Mouse (Mus musculus) C2C12 (cell line): Measurements from ENCODE around the gene Loxl4.

Experiments
- CEBPB ChIP-seq: IDR thresholded peaks from one replicate; pipeline ENCODE4 v1.6.1; 2011; ENCODE audit warnings: low read depth, mild to moderate bottlenecking, control low read depth, moderate library complexity
- CTCF ChIP-seq: IDR thresholded peaks from one replicate; pipeline ENCODE4 v1.5.1; 2011; ENCODE audit not compliant: control insufficient read depth, insufficient read depth, insufficient read length
- FOSL1 ChIP-seq: IDR thresholded peaks from one replicate; pipeline ENCODE4 v1.8.0; 2011; ENCODE audit warnings: mild to moderate bottlenecking, low read length; ENCODE audit not compliant: poor library complexity, insufficient read depth, severe bottlenecking
- MAX ChIP-seq: IDR thresholded peaks from one replicate; pipeline ENCODE4 v1.6.1; 2011; ENCODE audit warnings: mild to moderate bottlenecking, control low read depth
- MYOD1 ChIP-seq: IDR thresholded peaks from one replicate; pipeline ENCODE4 v1.6.1; 2011; ENCODE audit warnings: low read depth; ENCODE audit not compliant: control insufficient read depth, insufficient read length
- MYOG ChIP-seq: IDR thresholded peaks from one replicate; pipeline ENCODE4 v1.6.1; 2011; ENCODE audit not compliant: control insufficient read depth, insufficient read length; ENCODE audit errors: extremely low read depth
- USF1 ChIP-seq: IDR thresholded peaks from one replicate; pipeline ENCODE4 v1.6.1; 2011; ENCODE audit warnings: low read depth, mild to moderate bottlenecking, control low read depth, moderate library complexity

GRCm38 (mm10) chr19:42612654-42613053 lies at the start of gene Loxl4:
- no peak for TF ChIP-seq MAX
- TF ChIP-seq CTCF, result no peak
- TF ChIP-seq MYOG, result no peak
- no peak for TF ChIP-seq USF1
- TF ChIP-seq MYOD1, result no peak
- TF ChIP-seq CEBPB, result no peak
- TF ChIP-seq FOSL1, result no peak
